Mouse (Mus musculus) liver, postnatal 0 days (tissue): Measurements from ENCODE around the gene Nadk. TPM values are rescaled to one million over a fixed set of nuclear protein-coding genes. Genes with fewer than 3 reads are reported as not detected.

Experiments
- ATAC-seq: fragments of 200-750 bp; cut with Nextera tagmentation; 2 replicates; pipeline ENCODE4 v1.8.0; 2017; ENCODE audit warnings: mild to moderate bottlenecking, moderate library complexity
- DNase-seq: peaks from one replicate; pipeline ENCODE4 v3.0.0-alpha.2; 2016
- H3K27ac ChIP-seq: fragments of 300-500 bp; sonication (generic); 2 replicates; pipeline ENCODE4 v1.5.1; 2014; ENCODE audit warnings: antibody characterized with exemption, moderate library complexity, mild to moderate bottlenecking, low read depth
- H3K27me3 ChIP-seq: fragments of 300-500 bp; sonication (generic); 2 replicates; pipeline ENCODE4 v1.6.1; 2014; ENCODE audit warnings: low read length, control low read depth, mixed read lengths; ENCODE audit not compliant: insufficient read depth
- H3K36me3 ChIP-seq: fragments of 300-500 bp; sonication (generic); replicated peaks from 2 replicates; pipeline ENCODE4 v1.6.1; 2014; ENCODE audit warnings: mild to moderate bottlenecking, control low read depth, low read length, moderate library complexity, mixed read lengths; ENCODE audit not compliant: insufficient read depth
- H3K4me1 ChIP-seq: fragments of 300-500 bp; sonication (generic); 2 replicates; pipeline ENCODE4 v1.6.1; 2014; ENCODE audit warnings: antibody characterized with exemption, mild to moderate bottlenecking, control low read depth; ENCODE audit not compliant: insufficient read depth
- H3K4me2 ChIP-seq: fragments of 300-500 bp; sonication (generic); 2 replicates; pipeline ENCODE4 v1.6.1; 2014; ENCODE audit warnings: low read depth, mild to moderate bottlenecking, low read length, moderate library complexity, mixed read lengths
- H3K4me3 ChIP-seq: fragments of 300-500 bp; sonication (generic); 2 replicates; pipeline ENCODE4 v1.5.1; 2014; ENCODE audit warnings: low read depth, low read length
- H3K9ac ChIP-seq: fragments of 300-500 bp; sonication (generic); replicated peaks from 2 replicates; pipeline ENCODE4 v1.6.1; 2014; ENCODE audit warnings: mild to moderate bottlenecking, moderate library complexity
- H3K9me3 ChIP-seq: fragments of 300-500 bp; sonication (generic); 2 replicates; pipeline ENCODE4 v1.6.1; 2016; ENCODE audit warnings: mild to moderate bottlenecking, control low read depth, low read length, mixed read lengths
- CTCF ChIP-seq: sonication (generic); IDR thresholded peaks from 2 replicates; pipeline ENCODE4 v1.5.1; 2016; ENCODE audit warnings: antibody characterized with exemption, low read depth
- EP300 ChIP-seq: IDR thresholded peaks from 2 replicates; pipeline ENCODE4 v1.6.1; 2016; ENCODE audit warnings: antibody characterized with exemption, low read depth, mild to moderate bottlenecking
- WGBS: fragments of 180-500 bp; shearing (Covaris S2); extraction: QIAGEN DNeasy Blood & Tissue Kit; methylation state at CpG from one replicate; pipeline ENCODE4 v1.1.7; 2014; ENCODE audit not compliant: insufficient replicate concordance; 5-methylcytosine and 5-hydroxymethylcytosine counted together
- polyA plus RNA-seq: library from polyadenylated mRNA; unstranded; fragments of >200 nt; fragmentation: Nextera tagmentation; extraction: Ambion mirVana; gene quantifications from 2 replicates; pipeline ENCODE4 v1.2.1, GENCODE M21; 2015

Nadk gene
- polyA plus RNA-seq, 1 experiment from 2014 or later, result 55.5 TPM

DNA sequence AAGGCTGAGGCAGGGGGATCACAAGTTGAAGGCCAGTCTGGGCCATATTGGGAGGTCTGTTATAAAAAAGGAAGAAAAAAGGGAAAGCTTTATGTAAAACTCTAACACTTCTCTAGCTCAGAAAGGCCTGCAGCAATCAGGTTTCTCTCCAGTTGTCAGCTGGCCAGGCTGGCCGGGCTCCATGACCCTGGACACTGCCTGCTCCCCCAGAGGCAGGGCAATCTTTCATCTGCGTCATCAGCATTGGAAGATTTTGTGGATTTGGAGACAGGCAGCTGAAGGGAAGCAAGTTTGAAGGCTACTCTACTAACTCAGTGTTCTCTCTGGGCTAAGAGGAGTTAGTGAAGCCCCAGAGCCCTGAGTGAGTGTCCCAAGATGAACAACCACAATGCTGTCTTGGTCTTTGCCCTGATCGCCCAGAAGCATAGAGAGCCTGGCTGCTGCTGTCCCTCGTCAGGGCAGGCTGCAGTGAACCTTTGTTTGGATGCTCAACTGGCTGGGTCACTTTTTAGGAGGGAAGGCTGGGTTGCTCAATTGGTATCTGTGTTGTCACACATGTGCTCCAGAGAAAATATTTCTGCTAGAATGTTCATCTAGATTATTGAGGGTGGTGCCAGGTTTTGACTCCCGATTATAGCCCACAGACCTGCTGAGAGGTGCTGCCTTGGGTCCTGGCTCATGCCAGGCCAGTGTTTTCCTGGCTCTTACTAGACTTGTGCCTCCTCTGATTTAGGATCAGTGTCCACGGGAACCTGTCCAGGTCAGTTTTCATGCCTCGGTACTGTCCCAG lies 16.4 kb downstream of the Nadk start:
- 73% methylated on average over 7 of the region's 7 CpGs for WGBS
- ATAC-seq (peak; percentile 64), DNase-seq (no peak)
- no peak overlapping the region for H3K4me3 ChIP-seq
- H3K27me3 ChIP-seq, result no peaks in the 10 kb centered on the region
- peak overlapping the region; percentile 66 for H3K27ac ChIP-seq
- TF ChIP-seq CTCF (no peak), EP300 (no peak)
- H3K9me3 ChIP-seq, result no peaks in the 10 kb centered on the region
- H3K4me2 ChIP-seq, result no peak overlapping the region
- peaks cover 53% of the 10 kb centered on the region for H3K36me3 ChIP-seq
- peak overlapping the region; percentile 16; the same call in 1 of the 2 replicates for H3K9ac ChIP-seq
- peaks cover 22% of the 10 kb centered on the region; the same call in 1 of the 2 replicates for H3K4me1 ChIP-seq

GRCm38 (mm10) chr4:155580420-155580819 lies 18.2 kb downstream of the Nadk start:
- peaks cover 72% of the 10 kb centered on the region for H3K36me3 ChIP-seq
- H3K27me3 ChIP-seq, result no peaks in the 10 kb centered on the region
- no peak overlapping the region for H3K4me2 ChIP-seq
- DNase-seq (peak; percentile 58), ATAC-seq (no peak)
- H3K4me3 ChIP-seq, result no peak overlapping the region
- TF ChIP-seq EP300 (no peak), CTCF (peak; percentile 85)
- no peak overlapping the region for H3K9ac ChIP-seq
- WGBS, result 50% methylated on average over 1 of the region's 1 CpGs
- H3K27ac ChIP-seq, result no peak overlapping the region
- peaks cover 17% of the 10 kb centered on the region; the same call in 1 of the 2 replicates for H3K4me1 ChIP-seq
- H3K9me3 ChIP-seq, result no peaks in the 10 kb centered on the region

- TF ChIP-seq CTCF (no peak), EP300 (no peak)
- Histone ChIP-seq H3K27ac (no peak overlapping the region), H3K9me3 (no peaks in the 10 kb centered on the region), H3K36me3 (peaks cover 76% of the 10 kb centered on the region), H3K4me2 (no peak overlapping the region), H3K4me1 (peaks cover 14% of the 10 kb centered on the region; the same call in 1 of the 2 replicates), H3K27me3 (no peaks in the 10 kb centered on the region), H3K4me3 (no peak overlapping the region), H3K9ac (no peak overlapping the region)
- ATAC-seq (no peak), DNase-seq (no peak)
- WGBS, result 83% methylated on average over 6 of the region's 6 CpGs
Observed at GRCm38 (mm10) chr4:155582279-155582905, 20.2 kb downstream of the Nadk start.

GRCm38 (mm10) chr4:155589356-155589755 lies 27.2 kb downstream of the Nadk start:
- no peak overlapping the region for H3K27ac ChIP-seq
- H3K27me3 ChIP-seq, result no peaks in the 10 kb centered on the region
- DNase-seq (no peak), ATAC-seq (no peak)
- no peak overlapping the region for H3K9ac ChIP-seq
- WGBS, result 75% methylated on average over 5 of the region's 5 CpGs
- H3K4me1 ChIP-seq, result no peaks in the 10 kb centered on the region
- H3K9me3 ChIP-seq, result no peaks in the 10 kb centered on the region
- H3K4me2 ChIP-seq, result no peak overlapping the region
- TF ChIP-seq EP300 (no peak), CTCF (no peak)
- H3K36me3 ChIP-seq, result peaks cover 57% of the 10 kb centered on the region
- no peak overlapping the region for H3K4me3 ChIP-seq

DNA sequence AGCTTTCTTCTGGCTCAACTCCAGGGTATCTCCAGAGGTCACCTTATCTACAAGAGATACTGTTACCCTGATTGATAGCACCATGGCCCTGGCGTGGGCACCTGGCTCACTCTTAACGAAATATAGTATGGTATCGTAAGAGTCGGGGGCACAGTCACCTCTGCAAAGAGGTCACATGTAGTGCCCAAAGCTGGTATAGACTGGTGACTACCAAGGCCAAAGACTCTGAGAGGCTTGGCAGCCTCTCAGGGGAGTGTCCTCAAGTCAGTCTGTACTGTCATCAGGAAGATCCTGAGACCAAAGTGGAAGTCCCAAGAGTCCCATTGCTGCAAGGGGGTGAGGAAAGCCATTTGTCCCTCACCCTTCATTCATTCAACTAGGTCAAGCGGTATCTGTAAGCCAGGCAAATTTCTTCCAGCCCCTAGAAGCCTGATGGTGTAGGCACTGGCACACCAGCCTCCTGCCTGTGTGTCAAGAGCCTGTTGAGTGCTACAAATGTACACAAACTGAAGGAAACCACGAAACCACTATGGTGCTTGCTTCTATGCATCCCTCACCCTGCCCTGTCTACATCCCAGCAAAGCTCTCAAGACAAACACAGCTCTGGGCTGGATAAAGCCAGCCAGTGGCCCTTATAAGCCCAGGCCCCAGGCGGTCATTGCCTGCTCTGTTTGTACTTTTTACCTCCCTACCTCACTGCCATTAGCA lies 29.0 kb downstream of the Nadk start:
- no peak overlapping the region for H3K4me3 ChIP-seq
- ATAC-seq (no peak), DNase-seq (no peak)
- peaks cover 43% of the 10 kb centered on the region for H3K36me3 ChIP-seq
- TF ChIP-seq CTCF, result no peak
- TF ChIP-seq EP300, result no peak
- H3K4me1 ChIP-seq, result no peaks in the 10 kb centered on the region
- no peaks in the 10 kb centered on the region for H3K9me3 ChIP-seq
- H3K27me3 ChIP-seq, result no peaks in the 10 kb centered on the region
- H3K4me2 ChIP-seq, result no peak overlapping the region
- no peak overlapping the region for H3K27ac ChIP-seq
- H3K9ac ChIP-seq, result no peak overlapping the region
- 65% methylated on average over 7 of the region's 7 CpGs for WGBS

GRCm38 (mm10) chr4:155593780-155594179 lies 31.6 kb downstream of the Nadk start:
- WGBS, result 31% methylated on average over 1 of the region's 1 CpGs
- DNase-seq, result no peak

More at GRCm38 (mm10) chr4:155593780-155594179, 31.6 kb downstream of the Nadk start:
- H3K4me2 ChIP-seq, result no peak overlapping the region
- ATAC-seq, result no peak
- no peak overlapping the region for H3K9ac ChIP-seq
- no peak overlapping the region for H3K27ac ChIP-seq
- H3K9me3 ChIP-seq, result no peaks in the 10 kb centered on the region
- H3K4me1 ChIP-seq, result peaks cover 10% of the 10 kb centered on the region
- no peak overlapping the region for H3K4me3 ChIP-seq
- TF ChIP-seq CTCF (no peak), EP300 (no peak)
- H3K27me3 ChIP-seq, result no peaks in the 10 kb centered on the region
- peaks cover 19% of the 10 kb centered on the region for H3K36me3 ChIP-seq
